Mouse (Mus musculus): ENCODE results near the gene Dlx3. TPM values are rescaled to one million over a fixed set of nuclear protein-coding genes. Genes with fewer than 3 reads are reported as not detected.

The Dlx3 gene
- polyA plus RNA-seq, 1 experiment: 31.8 TPM

GRCm38 (mm10) chr11:95121161-95122099, 1.5 kb downstream of the Dlx3 start:
- Histone ChIP-seq H3K27me3 (ENCODE audit: control insufficient read depth, insufficient read depth, insufficient read length) (no peaks in the 10 kb centered on the region), H3K79me2 (ENCODE audit: control insufficient read depth, insufficient read depth) (peaks cover 53% of the 10 kb centered on the region), H3K36me3 (ENCODE audit: control insufficient read depth, insufficient read depth) (peaks cover 36% of the 10 kb centered on the region), H3K79me3 (ENCODE audit: low read depth) (peaks cover 30% of the 10 kb centered on the region), H3K4me3 (ENCODE audit: insufficient read depth, poor library complexity, severe bottlenecking) (peak overlapping the region; percentile 88), H3ac (ENCODE audit: control insufficient read depth, insufficient read length, low read depth) (peak overlapping the region; percentile 93)
- no peak for TF ChIP-seq USF1 (IDR thresholded peaks at IDR 0.05; ENCODE audit: low read depth)
- TF ChIP-seq CEBPB (IDR thresholded peaks at IDR 0.05; ENCODE audit: low read depth): no peak
- TF ChIP-seq MYOG (IDR thresholded peaks at IDR 0.05; ENCODE audit: control insufficient read depth, extremely low read depth, insufficient read length): no peak
- no peak for TF ChIP-seq FOSL1 (IDR thresholded peaks at IDR 0.05; ENCODE audit: insufficient read depth, low read length, poor library complexity, severe bottlenecking)
- no peak for TF ChIP-seq CTCF (IDR thresholded peaks at IDR 0.05; ENCODE audit: control insufficient read depth, insufficient read depth, insufficient read length)
- TF ChIP-seq MYOD1 (IDR thresholded peaks at IDR 0.05; ENCODE audit: control insufficient read depth, insufficient read length, low read depth): no peak
- TF ChIP-seq MAX (IDR thresholded peaks at IDR 0.05): no peak

DNA sequence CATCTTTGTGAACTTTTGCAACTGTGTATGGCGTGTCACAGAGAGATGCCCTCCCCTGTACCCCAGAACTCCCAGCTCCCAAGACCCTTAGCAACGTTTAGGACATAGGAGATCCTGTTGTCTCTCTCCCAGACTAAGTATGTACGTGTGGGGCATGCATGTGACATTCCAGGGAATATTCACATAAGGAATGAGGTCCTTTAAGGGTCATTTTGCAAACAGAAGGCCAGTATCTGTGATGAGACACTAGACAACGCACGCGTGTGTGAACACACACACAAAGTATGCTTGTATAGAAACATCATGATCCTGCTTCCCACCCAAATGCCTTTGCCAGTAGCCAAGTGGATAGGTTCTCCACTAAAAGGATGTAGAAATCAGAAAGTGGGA, 2.2 kb downstream of the Dlx3 start:
- H3K79me3 ChIP-seq (ENCODE audit: low read depth): peaks cover 30% of the 10 kb centered on the region
- TF ChIP-seq MAX (IDR thresholded peaks at IDR 0.05) (no peak), USF1 (IDR thresholded peaks at IDR 0.05; ENCODE audit: low read depth) (no peak), MYOD1 (IDR thresholded peaks at IDR 0.05; ENCODE audit: control insufficient read depth, insufficient read length, low read depth) (no peak), CEBPB (IDR thresholded peaks at IDR 0.05; ENCODE audit: low read depth) (no peak), CTCF (IDR thresholded peaks at IDR 0.05; ENCODE audit: control insufficient read depth, insufficient read depth, insufficient read length) (no peak)
- peaks cover 36% of the 10 kb centered on the region for H3K36me3 ChIP-seq (ENCODE audit: control insufficient read depth, insufficient read depth)
- peak overlapping the region; percentile 93 for H3ac ChIP-seq (ENCODE audit: control insufficient read depth, insufficient read length, low read depth)
- no peaks in the 10 kb centered on the region for H3K27me3 ChIP-seq (ENCODE audit: control insufficient read depth, insufficient read depth, insufficient read length)
- peaks cover 53% of the 10 kb centered on the region for H3K79me2 ChIP-seq (ENCODE audit: control insufficient read depth, insufficient read depth)
- H3K4me3 ChIP-seq (ENCODE audit: insufficient read depth, poor library complexity, severe bottlenecking): peak overlapping the region; percentile 88

GRCm38 (mm10) chr11:95125366-95125948, 5.5 kb downstream of the Dlx3 start:
- TF ChIP-seq CEBPB (IDR thresholded peaks at IDR 0.05; ENCODE audit: low read depth) (no peak), MYOD1 (IDR thresholded peaks at IDR 0.05; ENCODE audit: control insufficient read depth, insufficient read length, low read depth) (peak; percentile 58)
- peaks cover 43% of the 10 kb centered on the region for H3K79me2 ChIP-seq (ENCODE audit: control insufficient read depth, insufficient read depth)
- no peaks in the 10 kb centered on the region for H3K27me3 ChIP-seq (ENCODE audit: control insufficient read depth, insufficient read depth, insufficient read length)
- H3K79me3 ChIP-seq (ENCODE audit: low read depth): peaks cover 27% of the 10 kb centered on the region
- no peak overlapping the region for H3K4me3 ChIP-seq (ENCODE audit: insufficient read depth, poor library complexity, severe bottlenecking)
- peaks cover 36% of the 10 kb centered on the region for H3K36me3 ChIP-seq (ENCODE audit: control insufficient read depth, insufficient read depth)
- H3ac ChIP-seq (ENCODE audit: control insufficient read depth, insufficient read length, low read depth): peak overlapping the region; percentile 12

DNA sequence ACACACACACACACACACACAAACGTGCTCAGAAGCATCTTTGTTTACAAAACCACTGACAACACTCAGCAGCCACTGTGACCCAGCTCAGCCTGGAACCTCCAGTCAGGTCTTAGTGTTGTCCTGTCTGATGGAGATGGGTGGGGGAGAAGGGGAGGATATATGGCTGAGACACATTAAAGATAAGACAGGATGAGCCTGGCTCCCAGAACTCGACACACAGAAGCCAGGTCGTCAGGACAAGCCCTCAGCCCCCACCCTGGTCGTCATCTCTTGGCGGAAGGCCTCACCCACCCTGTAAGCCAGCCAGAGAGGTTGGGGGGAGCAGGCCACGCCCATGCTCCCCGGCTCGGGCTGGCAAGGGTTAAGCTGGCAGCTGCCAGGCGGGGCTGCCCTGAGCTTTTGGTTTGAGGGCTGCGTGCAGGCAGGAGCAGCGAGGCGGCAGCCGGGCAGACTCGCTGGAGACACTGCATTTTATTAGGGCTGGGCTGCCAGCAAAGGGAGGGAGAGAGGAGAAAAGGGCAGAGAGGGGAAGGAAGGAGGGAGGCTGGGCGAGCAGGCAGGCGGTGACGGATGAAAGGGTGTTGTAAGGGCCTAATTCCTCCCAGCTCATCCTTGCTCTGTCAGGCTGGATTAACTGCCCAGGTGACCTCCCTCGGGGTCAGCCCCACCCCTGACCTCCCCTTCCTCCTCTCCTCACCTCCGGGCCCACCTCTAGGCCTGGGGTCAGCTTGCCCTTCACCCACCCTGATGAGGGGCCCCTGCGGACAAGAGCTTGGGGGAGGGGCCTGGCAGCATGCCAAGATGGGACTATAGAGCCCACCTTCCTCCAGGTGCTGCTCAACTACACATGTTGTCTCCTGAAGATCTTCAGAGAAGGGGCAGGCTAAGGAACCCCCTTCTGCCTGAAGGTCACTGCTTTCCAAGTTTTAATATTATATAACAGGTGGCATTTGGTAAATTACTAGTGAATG, 6.6 kb downstream of the Dlx3 start:
- peak overlapping the region; percentile 14 for H3K4me3 ChIP-seq (ENCODE audit: insufficient read depth, poor library complexity, severe bottlenecking)
- no peak for TF ChIP-seq USF1 (IDR thresholded peaks at IDR 0.05; ENCODE audit: low read depth)
- peak; percentile 66 for TF ChIP-seq MYOD1 (IDR thresholded peaks at IDR 0.05; ENCODE audit: control insufficient read depth, insufficient read length, low read depth)
- no peak for TF ChIP-seq MYOG (IDR thresholded peaks at IDR 0.05; ENCODE audit: control insufficient read depth, extremely low read depth, insufficient read length)
- H3K79me2 ChIP-seq (ENCODE audit: control insufficient read depth, insufficient read depth): peaks cover 32% of the 10 kb centered on the region
- H3ac ChIP-seq (ENCODE audit: control insufficient read depth, insufficient read length, low read depth): peak overlapping the region; percentile 16
- peaks cover 35% of the 10 kb centered on the region for H3K36me3 ChIP-seq (ENCODE audit: control insufficient read depth, insufficient read depth)
- no peaks in the 10 kb centered on the region for H3K27me3 ChIP-seq (ENCODE audit: control insufficient read depth, insufficient read depth, insufficient read length)
- peaks cover 20% of the 10 kb centered on the region for H3K79me3 ChIP-seq (ENCODE audit: low read depth)

- Histone ChIP-seq H3K27me3 (ENCODE audit: control insufficient read depth, insufficient read depth, insufficient read length) (no peaks in the 10 kb centered on the region), H3K79me3 (ENCODE audit: low read depth) (peaks cover 5% of the 10 kb centered on the region), H3ac (ENCODE audit: control insufficient read depth, insufficient read length, low read depth) (no peak overlapping the region), H3K4me3 (ENCODE audit: insufficient read depth, poor library complexity, severe bottlenecking) (no peak overlapping the region), H3K79me2 (ENCODE audit: control insufficient read depth, insufficient read depth) (peaks cover 14% of the 10 kb centered on the region), H3K36me3 (ENCODE audit: control insufficient read depth, insufficient read depth) (peaks cover 21% of the 10 kb centered on the region)
- TF ChIP-seq MYOD1 (IDR thresholded peaks at IDR 0.05; ENCODE audit: control insufficient read depth, insufficient read length, low read depth): no peak
- TF ChIP-seq MYOG (IDR thresholded peaks at IDR 0.05; ENCODE audit: control insufficient read depth, extremely low read depth, insufficient read length): no peak
- no peak for TF ChIP-seq MAX (IDR thresholded peaks at IDR 0.05)
- no peak for TF ChIP-seq FOSL1 (IDR thresholded peaks at IDR 0.05; ENCODE audit: insufficient read depth, low read length, poor library complexity, severe bottlenecking)
- TF ChIP-seq USF1 (IDR thresholded peaks at IDR 0.05; ENCODE audit: low read depth): no peak
These were observed 8.4 kb downstream of the Dlx3 start for GRCm38 (mm10) chr11:95128359-95128758.

Data from C2C12 (cell line).